In genomic region chr4:89909622-89910021, GRCm38 (mm10) we compare ENCODE assay signal across 16 mouse cellular contexts.
"Had no signal": no experiment of that assay in that cellular context is flagged by ENCODE, and none has a peak within 500 bp of the region (broad histone marks: within the 10 kb centered on the region; RNA-seq: fewer than 3 reads in every experiment).

No protein-coding gene starts in this region.

- H3K27me3 ChIP-seq: neural tube, embryonic 13.5 days; neural tube, embryonic 15.5 days; stomach, embryonic 15.5 days had no signal

- H3K4me3 ChIP-seq: neural tube, embryonic 13.5 days; neural tube, embryonic 15.5 days; stomach, embryonic 15.5 days had no signal

- H3K9ac ChIP-seq: neural tube, embryonic 13.5 days; neural tube, embryonic 15.5 days; stomach, embryonic 15.5 days had no signal

- H3K4me2 ChIP-seq: neural tube, embryonic 13.5 days; neural tube, embryonic 15.5 days; stomach, embryonic 15.5 days had no signal

- DNase-seq: retina, postnatal 1 day; right cerebral cortex, adult 18-20 months; right cerebral cortex, postnatal 14 days; right cerebral cortex, postnatal 25 days; right cerebral cortex, postnatal 4 days; spleen, adult 18-20 months; thymus, adult 18-20 months; thymus, adult 2 months; thymus, postnatal 14 days; thymus, postnatal 25 days; thymus, postnatal 36 days; thymus, postnatal 4 days had no signal

- H3K36me3 ChIP-seq: neural tube, embryonic 13.5 days; neural tube, embryonic 15.5 days; stomach, embryonic 15.5 days had no signal

- H3K27ac ChIP-seq: neural tube, embryonic 13.5 days; neural tube, embryonic 15.5 days; stomach, embryonic 15.5 days; stomach, postnatal 0 days had no signal

- H3K4me1 ChIP-seq: neural tube, embryonic 13.5 days; neural tube, embryonic 15.5 days; stomach, embryonic 15.5 days had no signal

- H3K9me3 ChIP-seq: neural tube, embryonic 13.5 days; neural tube, embryonic 15.5 days; stomach, embryonic 15.5 days had no signal
